Mouse (Mus musculus): ENCODE measurements around the gene Pigz.
"Not testable (repeated sequence)": the region's sequence is repeated elsewhere in the genome, so short reads cannot be mapped to it uniquely, and the experiment has no call there.

The Pigz gene

DNA sequence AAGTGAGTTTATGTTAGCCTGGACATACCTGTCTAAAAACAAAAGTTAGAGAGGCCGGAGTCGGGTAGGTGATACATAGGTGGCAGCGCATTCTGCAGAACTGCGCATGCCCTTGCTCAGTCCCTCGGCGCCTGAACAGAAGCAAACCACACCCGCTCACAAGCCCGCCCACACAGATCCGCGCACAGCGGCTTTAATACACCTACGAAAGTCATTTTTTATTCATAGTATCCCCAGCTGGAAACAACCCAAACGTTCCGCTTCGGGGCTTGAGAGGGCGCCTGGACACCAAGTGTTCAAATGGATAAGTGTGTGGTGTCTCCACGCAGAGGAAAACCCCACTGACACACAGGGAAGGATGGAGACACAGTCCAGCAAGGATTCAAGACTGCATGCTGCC, 2.3 kb upstream of the Pigz start:
- DNase-seq (ENCODE audit: low read depth, low spot score): no peak

DNA sequence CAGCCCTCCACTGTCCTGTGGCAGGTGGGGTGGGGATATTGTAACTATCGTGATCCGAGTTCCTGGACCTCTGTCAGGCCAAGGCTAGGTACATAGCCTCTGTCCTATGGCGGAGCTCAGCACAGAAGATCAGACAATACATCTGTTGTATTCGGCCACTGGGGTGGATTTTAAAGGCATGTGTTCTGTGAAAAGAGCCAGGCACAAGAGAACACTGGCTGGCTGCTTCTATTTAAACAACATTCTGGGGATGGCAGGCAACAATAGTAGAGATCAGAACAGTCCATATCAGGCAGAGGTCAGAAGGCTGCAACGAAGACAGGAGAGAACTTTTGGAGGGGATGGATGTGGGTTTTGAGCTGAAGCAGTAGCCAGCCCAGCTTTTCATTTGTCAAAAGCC, 1.4 kb upstream of the Pigz start:
- no peak for DNase-seq (ENCODE audit: low read depth, low spot score)

- peak; percentile 89 for DNase-seq (ENCODE audit: low read depth, low spot score)
Observed at GRCm38 (mm10) chr16:31932840-31933697, 582 bp upstream of the Pigz start.

- DNase-seq (ENCODE audit: low read depth, low spot score): no peak
Observed at GRCm38 (mm10) chr16:31934550-31935010, 929 bp downstream of the Pigz start.

DNA sequence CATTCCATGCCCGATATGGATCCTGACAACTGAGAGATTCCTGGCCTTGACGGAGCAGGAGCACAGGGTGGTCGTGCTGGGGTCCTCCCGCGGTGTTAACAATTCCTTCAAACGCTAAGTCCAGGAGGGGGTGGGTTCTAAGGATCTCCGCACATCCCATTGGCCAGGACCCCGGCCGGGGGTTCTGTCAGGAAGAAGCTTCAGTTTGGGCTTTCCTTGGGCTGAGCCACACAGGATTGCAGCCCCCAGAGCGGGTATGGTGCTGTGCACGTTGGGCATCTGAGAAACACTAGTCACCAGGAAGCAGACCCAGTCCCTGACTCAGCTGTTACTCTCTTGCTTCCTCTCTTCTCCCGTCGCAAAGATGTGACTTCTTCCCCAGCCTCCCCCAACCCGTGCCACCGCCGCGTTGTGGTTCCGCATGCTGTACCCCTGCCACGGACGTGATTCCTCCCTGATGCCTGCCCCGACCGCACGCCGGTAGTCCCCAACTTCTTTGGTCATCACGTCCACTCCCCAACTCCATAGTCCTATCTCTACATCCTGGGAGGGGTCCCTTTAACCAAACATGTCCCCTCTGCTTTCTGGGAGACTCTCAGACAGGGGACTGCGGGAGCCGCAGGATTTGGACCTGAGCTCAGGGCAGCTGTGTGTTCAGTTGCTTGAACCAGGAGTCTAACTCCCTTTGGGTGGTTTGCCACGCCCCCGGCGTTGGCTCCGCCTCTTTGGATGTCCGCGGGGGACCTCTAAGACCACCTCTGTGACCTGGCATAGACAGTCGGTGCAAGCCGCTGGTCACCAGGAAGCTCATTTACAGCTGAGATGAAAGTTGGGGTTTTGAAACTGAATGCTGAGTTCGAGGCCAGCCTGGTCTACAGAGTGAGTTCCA, 1.7 kb downstream of the Pigz start:
- no peak for DNase-seq (ENCODE audit: low read depth, low spot score)

DNA sequence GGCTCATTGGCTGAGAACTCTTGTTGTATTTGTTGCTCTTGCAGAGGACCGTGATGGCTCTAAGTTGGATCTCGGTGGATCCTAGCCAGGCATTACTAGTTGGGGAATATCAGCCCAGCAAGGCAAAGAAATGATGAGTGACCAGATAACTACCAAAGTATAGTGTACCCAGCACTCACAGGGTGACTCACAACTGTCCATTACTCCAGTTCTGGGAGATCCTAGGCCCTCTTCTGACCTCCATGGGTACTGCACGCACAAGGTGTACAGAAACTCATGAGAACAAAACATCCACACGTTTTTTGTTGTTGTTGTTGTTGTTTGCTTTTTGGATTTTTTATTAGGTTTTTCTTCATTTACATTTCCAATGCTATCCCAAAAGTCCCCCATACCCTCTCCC, 2.9 kb downstream of the Pigz start:
- no peak for DNase-seq (ENCODE audit: low read depth, low spot score)

GRCm38 (mm10) chr16:31938856-31939255, 5.2 kb downstream of the Pigz start:
- no peak for DNase-seq (ENCODE audit: low read depth, low spot score)

GRCm38 (mm10) chr16:31940586-31940985, 6.9 kb downstream of the Pigz start:
- no peak for DNase-seq (ENCODE audit: low read depth, low spot score)

GRCm38 (mm10) chr16:31943980-31944379, 10.3 kb downstream of the Pigz start:
- DNase-seq (ENCODE audit: low read depth, low spot score): peak; percentile 27

DNA sequence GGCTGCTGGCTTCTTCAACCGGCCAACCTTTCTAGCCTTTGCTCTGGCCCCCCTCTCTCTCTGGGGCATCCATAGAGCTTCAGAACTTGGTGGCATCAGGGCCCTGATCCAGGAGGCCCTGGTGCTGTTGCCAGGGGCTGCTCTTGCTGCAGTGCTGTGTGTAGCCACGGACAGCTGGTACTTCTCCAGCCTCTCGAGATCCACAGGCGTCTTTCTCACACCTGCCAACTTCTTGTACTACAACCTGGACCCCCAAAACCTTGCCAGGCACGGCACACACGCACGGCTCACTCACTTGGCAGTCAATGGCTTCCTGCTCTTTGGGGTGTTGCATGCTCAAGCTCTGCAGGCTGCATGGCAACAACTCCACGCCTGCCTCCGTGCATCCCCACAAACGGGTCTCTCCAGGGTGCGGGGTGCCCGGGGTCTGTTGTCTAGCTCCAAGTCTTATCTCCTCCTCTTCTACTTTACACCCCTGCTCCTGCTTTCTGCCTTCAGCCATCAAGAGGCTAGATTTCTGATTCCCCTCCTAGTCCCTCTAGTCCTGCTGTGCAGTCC, 11.1 kb downstream of the Pigz start:
- no peak for DNase-seq (ENCODE audit: low read depth, low spot score)

GRCm38 (mm10) chr16:31945372-31945771, 11.7 kb downstream of the Pigz start:
- no peak for DNase-seq (ENCODE audit: low read depth, low spot score)

- DNase-seq (ENCODE audit: low read depth, low spot score): not testable (repeated sequence)
Observed at GRCm38 (mm10) chr16:31945986-31946385, 12.3 kb downstream of the Pigz start.

- no peak for DNase-seq (ENCODE audit: low read depth, low spot score)
Observed at GRCm38 (mm10) chr16:31947333-31947732, 13.7 kb downstream of the Pigz start.

DNA sequence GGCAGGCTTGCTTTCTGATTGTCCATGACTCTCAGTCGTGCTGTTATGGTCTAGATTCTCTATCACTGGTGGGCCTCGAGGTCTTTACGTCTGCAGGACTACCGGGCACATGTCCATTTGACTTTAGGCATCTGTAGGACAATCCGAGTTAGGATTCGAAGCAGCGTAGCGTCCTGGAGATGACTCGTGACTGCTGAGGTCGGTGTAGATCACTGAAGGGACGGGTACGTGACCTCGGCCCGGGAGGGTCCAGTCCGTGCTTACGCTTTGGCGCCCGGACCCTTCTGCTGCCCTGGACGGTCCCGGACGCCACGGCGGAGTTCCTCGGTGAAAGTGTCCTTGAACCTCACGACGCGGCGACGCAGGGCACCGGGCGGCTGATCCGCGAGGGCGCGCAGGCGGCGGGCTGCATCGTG, 14.3 kb downstream of the Pigz start:
- no peak for DNase-seq (ENCODE audit: low read depth, low spot score)

DNA sequence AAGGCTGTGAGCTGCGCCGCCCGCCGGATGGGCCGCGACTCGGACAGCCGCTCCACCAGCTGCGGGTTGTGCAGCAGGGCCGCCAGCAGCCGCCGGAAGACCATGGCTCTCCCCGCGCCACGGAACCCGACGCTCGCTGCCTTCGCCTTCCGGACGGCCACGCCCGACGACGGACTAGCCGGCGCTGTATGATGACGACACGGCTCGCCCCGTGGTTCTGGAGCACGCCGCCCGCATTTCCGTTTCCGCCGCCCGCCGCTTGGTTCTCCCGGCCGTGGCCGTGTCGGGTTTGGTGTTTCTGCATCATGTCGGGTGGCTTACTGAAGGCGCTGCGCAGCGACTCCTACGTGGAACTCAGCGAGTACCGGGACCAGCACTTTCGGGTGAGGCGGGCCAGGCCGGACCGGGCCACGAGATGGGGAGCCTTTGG, 14.7 kb downstream of the Pigz start, which contains the start of the genes 0610012G03Rik and Ncbp2:
Gene 0610012G03Rik (minus strand): TSS at position 150 of the 430 bp plus-strand sequence.
Gene Ncbp2 (plus strand): TSS at position 169 of the 430 bp plus-strand sequence.
- DNase-seq (ENCODE audit: low read depth, low spot score): peak; percentile 93

GRCm38 (mm10) chr16:31963224-31963623, 29.6 kb downstream of the Pigz start:
- no peak for DNase-seq (ENCODE audit: low read depth, low spot score)

DNA sequence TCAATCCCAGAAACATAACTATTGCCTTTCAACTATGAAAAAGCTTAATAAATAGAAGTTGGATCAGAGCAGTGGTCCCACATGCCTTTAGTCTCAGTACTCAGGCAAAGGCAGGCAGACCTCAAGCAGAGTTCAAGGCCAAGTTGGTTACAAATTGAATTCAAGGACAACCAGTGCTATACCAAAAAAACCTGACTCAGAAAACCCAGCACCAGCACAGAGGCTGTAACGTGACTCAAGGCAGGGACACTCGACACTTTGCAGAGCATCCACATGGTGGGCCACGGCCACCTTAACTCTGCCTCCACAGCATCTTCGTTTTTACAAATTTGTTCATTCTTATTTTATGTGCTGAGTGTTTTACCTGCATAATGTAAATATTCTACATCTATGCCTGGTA, 41.6 kb downstream of the Pigz start:
- no peak for DNase-seq (ENCODE audit: low read depth, low spot score)

DNA sequence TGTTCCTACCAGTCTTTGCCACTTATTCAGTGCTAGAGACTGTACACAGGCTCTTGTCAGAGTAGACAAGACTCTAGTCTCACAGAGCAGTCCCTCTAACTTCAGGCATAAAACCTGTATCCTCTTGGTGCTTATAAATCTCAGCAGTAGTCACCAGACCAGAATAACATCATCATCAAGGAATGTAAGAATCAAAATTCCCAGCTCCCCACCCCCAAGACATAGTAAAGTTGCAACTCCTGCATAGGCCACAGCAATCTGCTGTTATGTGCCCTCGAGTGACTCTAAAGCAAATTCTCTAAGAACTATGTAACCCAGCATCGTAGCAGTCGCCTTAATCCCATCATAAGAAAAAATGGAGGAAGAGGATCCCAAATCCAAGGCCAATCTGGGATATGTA, 45.9 kb downstream of the Pigz start:
- DNase-seq (ENCODE audit: low read depth, low spot score): no peak

GRCm38 (mm10) chr16:31980946-31981345, 47.3 kb downstream of the Pigz start:
- DNase-seq (ENCODE audit: low read depth, low spot score): no peak

- no peak for DNase-seq (ENCODE audit: low read depth, low spot score)
Observed at GRCm38 (mm10) chr16:31992039-31992438, 58.4 kb downstream of the Pigz start.

DNA sequence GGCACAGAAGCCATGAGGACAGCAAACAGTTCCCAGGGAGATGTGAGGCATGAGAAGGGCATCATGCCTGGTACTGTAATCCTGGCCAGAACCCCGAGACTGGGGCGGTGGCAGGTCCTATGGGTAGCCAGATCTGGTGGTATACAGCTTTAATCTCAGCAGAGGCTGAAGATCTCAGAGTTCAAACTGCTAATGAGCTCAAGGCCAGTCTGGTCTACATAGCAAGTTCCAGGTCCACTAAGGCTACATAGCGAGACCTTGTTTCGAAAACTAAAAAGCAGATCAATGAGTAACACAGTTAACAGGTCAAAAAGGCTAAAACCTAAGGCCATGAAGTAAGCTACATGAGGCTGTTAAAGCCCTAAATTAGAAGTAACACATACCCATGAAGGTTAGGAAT, 59.5 kb downstream of the Pigz start:
- no peak for DNase-seq (ENCODE audit: low read depth, low spot score)

GRCm38 (mm10) chr16:31993946-31994345, 60.3 kb downstream of the Pigz start:
- DNase-seq (ENCODE audit: low read depth, low spot score): no peak

Data from skeletal muscle tissue, adult 2 months (tissue).